ENCODE assay signal across 17 mouse cellular contexts in genomic region chr14:48558975-48559374, GRCm38 (mm10).
"Had no signal": no experiment of that assay in that cellular context is flagged by ENCODE, and none has a peak within 500 bp of the region (broad histone marks: within the 10 kb centered on the region; RNA-seq: fewer than 3 reads in every experiment).

No protein-coding gene starts in this region.

- H3K27me3 ChIP-seq: liver, embryonic 15.5 days; lung, embryonic 15.5 days; megakaryocyte, embryonic 14.5 days; midbrain, embryonic 13.5 days; midbrain, embryonic 15.5 days; neural tube, embryonic 12.5 days had no signal

- H3K4me1 ChIP-seq: lung, embryonic 15.5 days; megakaryocyte, embryonic 14.5 days; midbrain, embryonic 13.5 days; midbrain, embryonic 15.5 days; neural tube, embryonic 12.5 days had no signal

- H3K27ac ChIP-seq: liver, embryonic 13.5 days; liver, embryonic 15.5 days; lung, embryonic 15.5 days; macrophage; midbrain, embryonic 13.5 days; midbrain, embryonic 15.5 days; neural tube, embryonic 12.5 days had no signal

- H3K4me2 ChIP-seq: liver, embryonic 13.5 days; liver, embryonic 15.5 days; lung, embryonic 15.5 days; midbrain, embryonic 11.5 days; midbrain, embryonic 13.5 days; midbrain, embryonic 15.5 days; neural tube, embryonic 12.5 days had no signal

- DNase-seq: liver, embryonic 13.5 days; liver, postnatal 0 days; lung, adult 2 months; lung, postnatal 14 days; lung, postnatal 36 days; right cerebral cortex, postnatal 14 days; thymus, adult 2 months; thymus, postnatal 25 days had no signal

- H3K9me3 ChIP-seq: liver, embryonic 13.5 days; liver, embryonic 15.5 days; lung, embryonic 15.5 days; midbrain, embryonic 13.5 days; midbrain, embryonic 15.5 days; neural tube, embryonic 12.5 days had no signal

- H3K36me3 ChIP-seq: liver, embryonic 13.5 days; liver, embryonic 15.5 days; lung, embryonic 15.5 days; midbrain, embryonic 13.5 days; midbrain, embryonic 15.5 days; neural tube, embryonic 12.5 days had no signal

- H3K4me3 ChIP-seq: liver, embryonic 13.5 days; liver, embryonic 15.5 days; lung, embryonic 15.5 days; megakaryocyte, embryonic 14.5 days; midbrain, embryonic 13.5 days; midbrain, embryonic 15.5 days; neural tube, embryonic 12.5 days had no signal

- H3K9ac ChIP-seq: liver, embryonic 13.5 days; liver, embryonic 15.5 days; liver, postnatal 0 days; lung, embryonic 15.5 days; midbrain, embryonic 13.5 days; midbrain, embryonic 15.5 days; neural tube, embryonic 12.5 days had no signal

- ATAC-seq: liver, postnatal 0 days; lung, postnatal 0 days; midbrain, embryonic 13.5 days; midbrain, embryonic 15.5 days had no signal
